Mouse (Mus musculus) bone marrow, adult 2 months (tissue): ENCODE results near the gene Lama2.
"Not testable (repeated sequence)": the region's sequence is repeated elsewhere in the genome, so short reads cannot be mapped to it uniquely, and the experiment has no call there.

Experiments
- CTCF ChIP-seq: fragments of 200-500 bp; IDR thresholded peaks from 2 replicates; pipeline ENCODE4 v1.5.1; 2011; ENCODE audit warnings: low read length, control low read depth; ENCODE audit not compliant: control insufficient read depth, insufficient read depth
- POLR2A ChIP-seq: fragments of 200-500 bp; IDR thresholded peaks from 2 replicates; pipeline ENCODE4 v1.6.1; 2011; ENCODE audit warnings: low read depth, mild to moderate bottlenecking, control low read depth, low read length, borderline replicate concordance; ENCODE audit not compliant: control insufficient read depth

GRCm38 (mm10) chr10:26984082-26984481, 635.5 kb downstream of the Lama2 start:
- TF ChIP-seq POLR2A, CTCF: not testable (repeated sequence)
